Mouse (Mus musculus): Measurements from ENCODE around the gene Sfswap. TPM values are rescaled to one million over a fixed set of nuclear protein-coding genes. Genes with fewer than 3 reads are reported as not detected.

The Sfswap gene
- polyA plus RNA-seq, 1 experiment, result not detected

DNA sequence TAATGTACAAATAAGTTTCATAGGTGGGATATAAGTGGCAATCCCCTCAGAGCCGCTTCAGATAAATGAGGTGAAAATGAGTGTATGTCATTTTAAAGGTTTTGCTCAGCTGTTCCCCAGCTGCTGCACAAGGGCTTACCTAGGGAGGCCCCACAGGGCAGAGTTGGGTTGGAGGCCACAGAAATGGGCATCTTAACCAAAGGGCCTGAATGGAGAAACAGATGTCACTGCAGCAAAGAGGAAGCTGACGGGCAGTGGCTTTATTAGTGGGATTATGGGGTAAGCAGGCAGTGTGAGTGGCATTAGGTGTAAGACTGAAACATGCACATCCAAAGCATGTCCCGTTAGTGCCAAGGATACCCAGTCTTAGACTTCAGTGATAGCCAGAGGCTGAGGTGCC, 20.9 kb downstream of the Sfswap start:
- WGBS, result 86% methylated on average over 3 of the region's 3 CpGs
- no peak overlapping the region for H3K27ac ChIP-seq (ENCODE audit: insufficient read depth, low read depth, low read length)
- H3K4me1 ChIP-seq (ENCODE audit: control insufficient read depth, insufficient read depth, low read length), result peaks cover 9% of the 10 kb centered on the region
- no peak for TF ChIP-seq CTCF (IDR thresholded peaks at IDR 0.05; ENCODE audit: insufficient read depth, low read depth, low read length)
- TF ChIP-seq POLR2A (IDR thresholded peaks at IDR 0.05; ENCODE audit: insufficient read depth, low read depth, low read length), result no peak
- H3K4me3 ChIP-seq (ENCODE audit: insufficient read depth, low read depth, low read length), result no peak overlapping the region

DNA sequence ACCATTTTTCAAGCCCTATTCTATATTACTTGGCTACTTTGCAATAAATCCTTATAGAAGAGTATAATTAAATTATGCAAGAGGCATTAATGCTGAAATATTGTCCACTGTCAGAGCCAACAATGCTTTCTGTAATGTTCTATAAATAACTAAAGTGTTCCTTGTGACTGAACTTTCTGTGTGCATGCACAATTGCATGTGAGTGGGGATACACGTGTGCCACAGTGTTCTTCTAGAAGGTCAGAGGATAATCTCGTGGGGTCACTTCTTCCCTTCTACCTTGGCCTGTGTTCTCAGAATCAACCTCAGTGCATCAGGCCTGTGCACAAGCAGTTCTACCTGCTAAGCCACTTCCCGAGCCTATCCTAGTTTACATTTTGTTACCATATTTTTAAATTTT, 22.1 kb downstream of the Sfswap start:
- Histone ChIP-seq H3K4me3 (ENCODE audit: insufficient read depth, low read depth, low read length) (no peak overlapping the region), H3K4me1 (ENCODE audit: control insufficient read depth, insufficient read depth, low read length) (peaks cover 9% of the 10 kb centered on the region), H3K27ac (ENCODE audit: insufficient read depth, low read depth, low read length) (no peak overlapping the region)
- TF ChIP-seq POLR2A (IDR thresholded peaks at IDR 0.05; ENCODE audit: insufficient read depth, low read depth, low read length), result no peak
- TF ChIP-seq CTCF (IDR thresholded peaks at IDR 0.05; ENCODE audit: insufficient read depth, low read depth, low read length), result no peak
- WGBS, result 83% methylated on average over 3 of the region's 3 CpGs

DNA sequence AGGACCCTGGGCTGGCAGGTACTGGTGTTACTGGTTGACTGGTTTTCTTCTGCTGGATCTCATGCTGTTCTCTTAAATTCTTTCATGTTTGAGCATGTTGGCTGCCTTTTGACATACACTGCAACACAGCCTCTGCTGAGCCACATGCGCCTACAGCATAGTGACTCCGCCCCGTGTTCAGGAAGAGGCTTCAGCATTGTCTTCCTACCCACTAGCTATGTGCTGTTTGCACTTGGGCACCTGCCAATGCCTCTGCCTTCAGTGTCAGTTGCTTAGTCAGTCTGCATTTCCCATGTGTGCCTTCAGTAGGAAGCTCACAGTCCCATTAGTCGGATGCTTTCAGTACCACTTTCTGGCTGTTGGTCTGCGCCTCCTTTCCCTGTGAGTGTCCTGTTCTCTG, 23.7 kb downstream of the Sfswap start:
- TF ChIP-seq CTCF (IDR thresholded peaks at IDR 0.05; ENCODE audit: insufficient read depth, low read depth, low read length) (no peak), POLR2A (IDR thresholded peaks at IDR 0.05; ENCODE audit: insufficient read depth, low read depth, low read length) (no peak)
- 84% methylated on average over 5 of the region's 5 CpGs for WGBS
- H3K27ac ChIP-seq (ENCODE audit: insufficient read depth, low read depth, low read length), result no peak overlapping the region
- H3K4me3 ChIP-seq (ENCODE audit: insufficient read depth, low read depth, low read length), result no peak overlapping the region
- peaks cover 9% of the 10 kb centered on the region for H3K4me1 ChIP-seq (ENCODE audit: control insufficient read depth, insufficient read depth, low read length)

DNA sequence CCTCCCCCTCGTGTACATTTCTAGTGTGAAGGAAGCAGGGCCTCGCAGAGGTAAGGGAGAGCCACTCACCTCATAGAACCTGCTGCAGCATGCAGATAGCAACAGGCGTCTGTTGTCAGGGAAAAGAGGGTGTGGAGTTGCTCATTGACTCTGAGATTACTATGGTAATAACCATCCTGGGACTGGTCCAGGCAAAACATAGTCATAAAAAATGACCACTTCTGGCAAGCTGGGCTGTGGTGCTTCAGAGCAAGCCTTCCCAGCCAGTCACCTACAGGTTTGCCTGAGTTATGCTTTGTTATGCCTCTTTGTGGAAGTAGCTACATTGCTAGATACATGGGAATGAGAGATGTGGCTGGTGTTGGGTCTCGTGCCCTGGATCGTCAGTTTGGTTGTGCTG, 26.1 kb downstream of the Sfswap start:
- TF ChIP-seq CTCF (IDR thresholded peaks at IDR 0.05; ENCODE audit: insufficient read depth, low read depth, low read length), result no peak
- no peak for TF ChIP-seq POLR2A (IDR thresholded peaks at IDR 0.05; ENCODE audit: insufficient read depth, low read depth, low read length)
- 94% methylated on average over 5 of the region's 5 CpGs for WGBS
- Histone ChIP-seq H3K4me1 (ENCODE audit: control insufficient read depth, insufficient read depth, low read length) (no peaks in the 10 kb centered on the region), H3K27ac (ENCODE audit: insufficient read depth, low read depth, low read length) (no peak overlapping the region), H3K4me3 (ENCODE audit: insufficient read depth, low read depth, low read length) (no peak overlapping the region)

DNA sequence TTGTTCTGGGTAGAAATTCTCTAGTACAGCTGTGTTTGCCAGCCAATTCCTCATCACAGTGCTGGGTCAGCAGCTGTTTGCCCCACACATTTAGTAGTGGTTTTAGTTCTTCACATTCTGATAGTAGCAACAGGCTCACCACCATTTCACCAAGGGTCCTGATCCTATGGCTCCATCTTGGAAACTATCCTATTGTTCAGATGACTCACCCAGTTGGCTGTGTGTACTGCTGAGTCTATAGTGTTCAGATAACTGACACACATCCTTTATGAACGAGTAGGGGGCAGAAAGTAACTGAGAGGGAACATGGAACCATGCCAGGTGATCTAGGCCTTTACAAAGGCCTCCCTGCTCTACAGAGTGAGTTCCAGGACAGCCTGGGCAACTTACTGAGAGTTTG, 28.6 kb downstream of the Sfswap start:
- Histone ChIP-seq H3K4me1 (ENCODE audit: control insufficient read depth, insufficient read depth, low read length) (no peaks in the 10 kb centered on the region), H3K27ac (ENCODE audit: insufficient read depth, low read depth, low read length) (no peak overlapping the region), H3K4me3 (ENCODE audit: insufficient read depth, low read depth, low read length) (no peak overlapping the region)
- TF ChIP-seq POLR2A (IDR thresholded peaks at IDR 0.05; ENCODE audit: insufficient read depth, low read depth, low read length), result no peak
- no peak for TF ChIP-seq CTCF (IDR thresholded peaks at IDR 0.05; ENCODE audit: insufficient read depth, low read depth, low read length)
- WGBS, result 44% methylated on average over 1 of the region's 1 CpGs

DNA sequence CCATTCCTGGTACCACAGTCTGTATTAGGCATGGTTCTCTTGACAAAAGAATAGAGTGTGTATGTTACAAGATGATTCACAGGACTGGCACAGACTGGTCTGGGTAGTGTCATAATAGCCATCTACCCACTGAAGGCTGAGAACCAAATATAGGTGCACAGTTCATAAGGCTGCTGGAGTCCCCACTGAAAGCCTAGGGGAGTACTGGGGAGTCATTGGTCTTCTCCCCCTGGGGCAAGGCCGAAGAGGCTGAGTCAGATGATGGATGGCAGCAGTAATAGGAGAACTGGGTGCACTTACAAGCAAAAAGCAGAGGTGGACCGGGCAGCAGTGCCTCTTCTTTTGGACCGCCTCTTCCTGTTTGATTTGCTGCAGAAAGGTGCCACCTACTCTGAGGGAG, 32.7 kb downstream of the Sfswap start:
- H3K4me3 ChIP-seq (ENCODE audit: insufficient read depth, low read depth, low read length), result no peak overlapping the region
- WGBS, result 85% methylated on average over 3 of the region's 3 CpGs
- H3K27ac ChIP-seq (ENCODE audit: insufficient read depth, low read depth, low read length), result no peak overlapping the region; the same call in 1 of the 2 replicates
- H3K4me1 ChIP-seq (ENCODE audit: control insufficient read depth, insufficient read depth, low read length), result no peaks in the 10 kb centered on the region
- TF ChIP-seq POLR2A (IDR thresholded peaks at IDR 0.05; ENCODE audit: insufficient read depth, low read depth, low read length), result no peak
- TF ChIP-seq CTCF (IDR thresholded peaks at IDR 0.05; ENCODE audit: insufficient read depth, low read depth, low read length), result no peak

DNA sequence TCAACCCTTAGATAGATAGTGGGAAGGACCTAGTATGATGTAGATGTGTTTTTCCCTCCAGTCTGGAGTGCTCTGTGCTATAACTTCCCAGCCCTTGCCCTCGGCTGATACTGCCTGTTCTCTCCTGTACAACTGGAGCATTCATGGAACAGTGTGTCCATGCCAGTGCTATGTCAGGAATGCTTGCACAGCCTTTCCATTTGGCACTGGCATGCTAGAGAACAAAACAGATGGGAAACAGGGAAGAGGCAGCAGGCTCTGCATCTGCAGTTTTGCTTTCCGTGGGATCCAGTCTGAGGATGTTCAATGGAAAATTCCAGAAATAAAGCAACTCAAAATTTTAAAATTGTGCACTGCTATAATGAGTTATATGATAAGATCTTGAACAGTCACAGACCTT, 33.5 kb downstream of the Sfswap start:
- H3K4me1 ChIP-seq (ENCODE audit: control insufficient read depth, insufficient read depth, low read length), result no peaks in the 10 kb centered on the region
- no peak overlapping the region for H3K4me3 ChIP-seq (ENCODE audit: insufficient read depth, low read depth, low read length)
- H3K27ac ChIP-seq (ENCODE audit: insufficient read depth, low read depth, low read length), result no peak overlapping the region
- TF ChIP-seq POLR2A (IDR thresholded peaks at IDR 0.05; ENCODE audit: insufficient read depth, low read depth, low read length) (no peak), CTCF (IDR thresholded peaks at IDR 0.05; ENCODE audit: insufficient read depth, low read depth, low read length) (no peak)
- 70% methylated on average over 2 of the region's 2 CpGs for WGBS

DNA sequence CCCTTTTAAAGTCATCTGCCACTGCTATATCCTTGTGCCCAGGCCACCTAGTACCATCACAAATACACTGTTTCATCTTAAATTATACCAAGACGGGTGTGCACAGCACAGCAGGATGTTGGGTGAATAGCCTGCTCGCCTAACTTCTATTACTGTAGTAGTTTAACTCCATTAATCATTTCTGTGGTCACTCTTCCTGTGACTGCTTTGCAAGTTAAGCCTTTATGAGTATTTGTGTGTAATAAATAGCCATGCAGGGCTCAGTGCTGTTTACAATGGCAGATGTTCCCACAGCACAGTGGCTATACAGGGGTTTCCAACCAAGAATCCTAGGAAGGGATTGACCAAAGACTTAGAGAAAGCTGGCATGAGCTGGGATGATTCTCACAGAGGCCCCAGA, 34.0 kb downstream of the Sfswap start:
- TF ChIP-seq CTCF (IDR thresholded peaks at IDR 0.05; ENCODE audit: insufficient read depth, low read depth, low read length), result no peak
- TF ChIP-seq POLR2A (IDR thresholded peaks at IDR 0.05; ENCODE audit: insufficient read depth, low read depth, low read length), result no peak
- H3K27ac ChIP-seq (ENCODE audit: insufficient read depth, low read depth, low read length), result no peak overlapping the region
- no peak overlapping the region for H3K4me3 ChIP-seq (ENCODE audit: insufficient read depth, low read depth, low read length)
- 88% methylated on average over 2 of the region's 2 CpGs for WGBS
- H3K4me1 ChIP-seq (ENCODE audit: control insufficient read depth, insufficient read depth, low read length), result no peaks in the 10 kb centered on the region

DNA sequence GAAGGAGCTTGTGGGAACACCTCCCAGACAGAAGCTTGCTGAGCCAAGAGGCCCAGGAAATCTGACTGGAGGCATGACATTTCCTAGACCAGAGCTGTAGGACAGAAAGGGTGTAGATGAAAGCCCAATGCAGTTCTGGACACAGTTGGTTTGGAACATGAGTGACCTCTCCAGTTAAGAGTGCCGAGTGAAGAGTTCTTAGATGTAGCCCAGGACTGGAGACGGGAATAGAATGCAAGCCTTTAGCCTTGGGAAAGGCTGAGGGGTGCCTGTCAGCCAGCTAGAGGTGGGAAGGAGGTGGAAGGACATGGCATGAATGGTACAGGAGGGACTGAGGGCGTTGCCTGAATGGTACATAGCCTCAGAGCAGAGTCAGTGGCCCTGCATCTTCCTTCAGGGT, 34.4 kb downstream of the Sfswap start:
- TF ChIP-seq CTCF (IDR thresholded peaks at IDR 0.05; ENCODE audit: insufficient read depth, low read depth, low read length) (no peak), POLR2A (IDR thresholded peaks at IDR 0.05; ENCODE audit: insufficient read depth, low read depth, low read length) (no peak)
- H3K27ac ChIP-seq (ENCODE audit: insufficient read depth, low read depth, low read length), result no peak overlapping the region
- WGBS, result over 99% methylated on average over 3 of the region's 3 CpGs
- H3K4me3 ChIP-seq (ENCODE audit: insufficient read depth, low read depth, low read length), result no peak overlapping the region
- no peaks in the 10 kb centered on the region for H3K4me1 ChIP-seq (ENCODE audit: control insufficient read depth, insufficient read depth, low read length)

DNA sequence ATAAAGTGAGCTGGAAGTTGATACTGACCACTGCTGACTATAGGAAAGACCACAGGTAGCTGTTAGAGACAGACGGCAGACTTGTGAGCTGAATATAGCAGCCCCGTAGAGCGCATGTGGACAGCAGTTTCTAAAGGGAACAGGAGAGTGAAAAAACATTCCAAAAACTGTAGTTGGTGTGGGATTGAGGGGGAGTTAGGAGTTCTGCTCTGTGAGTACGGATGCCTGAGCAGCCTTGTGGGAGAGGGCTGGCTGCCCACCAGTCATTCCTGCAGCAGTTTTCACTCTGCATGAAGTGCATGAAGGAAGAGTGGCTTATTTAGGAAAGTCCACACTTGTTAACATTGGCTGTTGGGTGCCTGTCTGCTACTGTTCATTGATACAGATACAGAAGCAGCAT, 37.8 kb downstream of the Sfswap start:
- no peak overlapping the region for H3K4me3 ChIP-seq (ENCODE audit: insufficient read depth, low read depth, low read length)
- 77% methylated on average over 4 of the region's 4 CpGs for WGBS
- no peak overlapping the region for H3K27ac ChIP-seq (ENCODE audit: insufficient read depth, low read depth, low read length)

More for the DNA sequence above, 37.8 kb downstream of the Sfswap start:
- TF ChIP-seq CTCF (IDR thresholded peaks at IDR 0.05; ENCODE audit: insufficient read depth, low read depth, low read length) (no peak), POLR2A (IDR thresholded peaks at IDR 0.05; ENCODE audit: insufficient read depth, low read depth, low read length) (no peak)
- H3K4me1 ChIP-seq (ENCODE audit: control insufficient read depth, insufficient read depth, low read length), result no peaks in the 10 kb centered on the region
